Mouse (Mus musculus) left cerebral cortex, postnatal 25 days (tissue): Measurements from ENCODE around the gene Acnat1. TPM values are rescaled to one million over a fixed set of nuclear protein-coding genes. Genes with fewer than 3 reads are reported as not detected.
"Not testable (repeated sequence)": the region's sequence is repeated elsewhere in the genome, so short reads cannot be mapped to it uniquely, and the experiment has no call there.

ENCODE experiments used
- DNase-seq, 2 experiments: peaks; one replicate each; pipeline ENCODE4 v3.0.0; 2022; ENCODE audit warnings: low spot score in 2 of 2, mixed read lengths in 1 of 2
- intact Hi-C: fragments of 180-260 bp; cut with DNase I; formaldehyde crosslinking; loops from one replicate; pipeline ENCODE4 v1.15.1; 2025
- total RNA-seq, 2 experiments: library from RNA; stranded (reverse); gene quantifications; 2 replicates each; pipeline ENCODE4 v1.2.3; 2021

Gene Acnat1
- under 1 TPM in 1 of 2 experiments, not detected in 1; 0.37 TPM for total RNA-seq

DNA sequence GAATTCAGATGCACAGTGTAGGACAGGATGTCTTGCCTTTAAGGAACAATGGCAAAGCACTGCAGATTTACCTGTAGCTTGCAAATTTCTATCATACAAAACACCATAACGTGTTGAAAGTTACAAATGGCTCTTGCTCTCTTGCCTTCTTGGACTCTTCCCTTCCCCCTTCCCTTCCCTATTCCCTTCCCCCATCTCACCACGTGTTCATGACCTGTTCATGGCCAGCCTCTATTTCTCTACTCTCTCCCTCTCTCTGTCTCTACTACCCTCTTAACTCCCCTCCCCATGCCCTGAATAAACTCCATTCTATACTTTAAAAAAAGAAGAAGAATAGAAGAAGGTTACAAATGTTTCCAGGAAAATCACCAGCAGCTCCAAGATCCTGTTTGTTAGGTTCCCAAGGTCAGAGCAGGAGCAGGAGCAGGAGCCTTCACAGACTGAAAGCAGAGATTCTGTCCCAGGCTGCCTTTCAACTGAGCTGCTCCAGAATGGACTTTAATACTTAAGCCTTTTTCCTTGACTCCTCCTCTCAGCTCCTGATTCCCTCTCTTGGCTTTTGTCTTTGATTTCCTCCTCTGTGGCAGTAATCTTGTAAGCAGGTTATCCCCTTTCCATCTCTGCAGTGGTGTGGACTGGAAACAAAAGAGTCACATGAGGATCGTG lies at the start of gene Acnat1:
Gene Acnat1 (minus strand): TSS at position 478 of the 666 bp plus-strand sequence.
- DNase-seq = no peak
- intact Hi-C loops = no loop called here

DNA sequence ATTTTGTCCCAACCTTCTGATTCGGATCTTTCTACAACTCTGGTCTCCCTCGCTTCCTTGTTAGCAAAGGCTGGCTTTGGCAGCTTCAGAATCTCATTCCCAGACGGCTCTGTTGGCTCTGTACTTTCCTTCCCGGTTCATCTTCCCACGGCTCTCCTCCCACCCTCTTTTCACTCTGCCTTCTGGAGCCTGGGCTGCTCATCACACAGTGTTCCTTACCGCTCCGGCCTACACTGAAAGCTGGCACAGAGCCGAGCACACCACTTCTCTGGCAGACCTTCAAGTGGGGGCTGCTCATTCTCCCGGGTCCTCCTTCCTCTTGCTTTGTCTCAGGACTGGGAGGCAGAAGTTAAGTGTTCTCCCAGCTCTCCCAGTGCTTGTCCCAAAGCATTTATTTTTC lies 48.9 kb upstream of the Acnat1 start:
- peak; percentile 83 to 96 for DNase-seq
- intact Hi-C loops = loop anchor here (1.0 to 5.0 kb wide), 4 partner anchors 34 to 465 kb away; partner anchors contain the start of genes Plppr1, Rnf20 and Tmem246

DNA sequence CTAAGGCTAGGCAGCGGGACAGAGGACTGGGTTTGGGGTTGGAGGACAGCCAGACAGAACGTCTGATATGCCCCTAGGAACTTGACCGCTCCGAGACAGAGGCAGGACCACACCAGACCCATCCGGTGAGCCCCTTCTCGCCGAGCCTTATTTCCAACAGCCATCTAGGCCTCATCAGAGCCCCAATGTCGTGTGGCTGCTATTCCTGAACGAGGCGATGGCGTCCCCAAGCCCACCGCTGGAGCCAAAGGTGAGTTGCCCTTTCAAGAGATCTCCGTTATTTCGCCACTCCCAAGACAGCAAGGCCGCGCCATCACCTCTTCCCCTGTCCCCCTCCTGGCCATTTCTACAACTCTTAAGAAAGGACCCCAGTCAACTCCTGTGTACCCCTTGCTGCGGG lies 47.6 kb upstream of the Acnat1 start:
- intact Hi-C loops = loop anchor here (5.0 kb wide), 2 partner anchors 111 to 464 kb away; partner anchors contain the start of genes Plppr1 and Rnf20
- no peak for DNase-seq

DNA sequence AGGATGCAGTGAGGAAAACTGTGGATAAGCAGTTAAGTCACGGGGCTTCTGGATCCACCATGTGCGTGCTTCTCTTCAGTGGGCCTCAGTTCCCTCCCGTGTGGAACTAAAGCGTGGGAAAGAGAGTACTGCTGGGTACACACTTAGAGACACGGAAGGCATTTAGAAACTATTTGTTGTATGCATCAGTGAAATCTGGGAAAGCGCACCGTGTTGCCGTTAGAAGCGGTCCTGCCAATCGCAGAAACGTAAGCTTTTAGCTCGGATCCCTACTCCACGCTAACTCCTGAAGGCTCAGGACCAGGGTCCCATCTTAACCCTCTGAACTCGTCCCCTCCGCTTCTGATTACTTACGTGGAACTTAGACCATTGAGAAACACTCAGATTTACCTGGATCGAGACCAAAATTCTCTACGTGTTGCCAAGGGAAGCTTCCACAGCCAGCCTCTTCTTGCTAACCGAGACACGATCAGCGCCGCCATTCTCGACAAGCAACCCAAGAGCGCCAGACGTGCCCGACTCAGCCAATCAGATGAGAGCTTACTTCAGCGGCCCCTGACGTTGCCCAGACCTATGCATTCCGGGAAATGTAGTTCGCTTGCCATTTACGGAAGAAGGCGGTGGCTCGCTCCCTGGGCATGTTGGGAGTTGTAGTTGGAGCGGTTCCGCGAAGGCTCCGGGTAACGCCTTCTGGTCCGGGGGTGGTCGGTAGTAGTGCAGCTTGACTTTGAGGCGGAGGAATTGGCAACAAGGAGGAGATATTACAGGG lies 47.0 kb upstream of the Acnat1 start, which contains the start of the genes Mrpl50 and Zfp189:
Gene Mrpl50 (minus strand): TSS at position 522 of the 769 bp plus-strand sequence.
Gene Zfp189 (plus strand): TSS at position 605 of the 769 bp plus-strand sequence.
- intact Hi-C loops = loop anchor here (5.0 kb wide), 2 partner anchors 112 to 463 kb away; partner anchors contain the start of genes Plppr1 and Rnf20
- peak; percentile 97 to 99 for DNase-seq

DNA sequence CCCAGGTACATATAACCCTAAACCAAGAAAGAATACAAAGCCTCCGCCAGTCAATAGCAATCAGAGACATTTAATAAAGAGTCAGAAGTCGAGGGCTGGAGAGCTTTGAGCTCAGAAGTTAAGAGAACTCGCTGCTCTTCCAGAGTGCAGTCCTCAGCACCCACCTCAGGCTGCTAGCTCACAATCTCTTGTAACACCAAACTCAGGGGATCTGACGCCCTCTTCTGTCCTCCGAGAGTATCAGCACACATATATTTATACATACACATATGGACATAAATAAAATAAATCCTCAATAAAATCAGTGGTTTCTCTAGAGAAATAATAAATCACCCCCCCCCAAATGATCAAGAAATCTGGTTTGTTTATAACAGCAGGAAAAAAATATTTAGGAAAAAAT lies 45.8 kb upstream of the Acnat1 start:
- intact Hi-C loops = no loop called here
- DNase-seq = no peak

DNA sequence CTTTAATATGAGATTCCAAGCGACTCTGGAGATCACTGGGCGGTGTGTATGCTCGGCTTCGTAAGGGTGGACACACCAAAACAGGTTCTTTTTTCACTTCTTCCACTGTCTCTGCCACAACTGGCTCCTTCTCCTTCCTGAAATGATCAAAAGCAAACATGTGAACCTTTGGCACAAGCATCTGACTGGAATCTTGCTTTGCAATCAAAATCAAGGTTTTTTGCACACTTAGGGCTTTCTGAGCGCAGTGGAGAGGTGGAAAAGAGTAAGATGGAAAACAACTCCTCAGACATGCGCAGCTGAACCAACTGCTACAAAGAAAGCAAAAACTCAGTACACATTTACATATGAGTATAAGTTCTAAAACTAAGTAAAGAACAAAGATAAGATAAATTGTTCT lies 40.7 kb upstream of the Acnat1 start:
- intact Hi-C loops = no loop called here
- DNase-seq = no peak

DNA sequence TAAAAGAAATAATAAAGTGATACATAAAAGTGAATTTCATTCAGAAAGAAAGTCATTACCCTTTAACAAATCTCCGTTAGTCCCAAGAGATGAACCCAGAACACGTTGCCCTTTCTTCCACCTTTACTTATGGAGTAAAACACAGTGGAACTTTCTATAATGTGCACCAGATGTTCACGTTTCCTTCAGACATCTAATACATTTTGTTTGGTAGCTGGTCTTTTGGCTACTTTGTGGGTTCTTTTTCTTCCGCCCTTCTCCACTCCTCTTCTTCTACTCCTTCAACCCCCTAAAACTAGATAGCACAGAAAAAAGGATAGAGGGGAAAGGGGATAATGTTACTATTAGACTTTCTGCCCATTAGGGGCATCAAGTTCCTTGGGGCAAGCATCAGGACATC lies 38.9 kb upstream of the Acnat1 start:
- intact Hi-C loops = no loop called here
- DNase-seq = no peak

DNA sequence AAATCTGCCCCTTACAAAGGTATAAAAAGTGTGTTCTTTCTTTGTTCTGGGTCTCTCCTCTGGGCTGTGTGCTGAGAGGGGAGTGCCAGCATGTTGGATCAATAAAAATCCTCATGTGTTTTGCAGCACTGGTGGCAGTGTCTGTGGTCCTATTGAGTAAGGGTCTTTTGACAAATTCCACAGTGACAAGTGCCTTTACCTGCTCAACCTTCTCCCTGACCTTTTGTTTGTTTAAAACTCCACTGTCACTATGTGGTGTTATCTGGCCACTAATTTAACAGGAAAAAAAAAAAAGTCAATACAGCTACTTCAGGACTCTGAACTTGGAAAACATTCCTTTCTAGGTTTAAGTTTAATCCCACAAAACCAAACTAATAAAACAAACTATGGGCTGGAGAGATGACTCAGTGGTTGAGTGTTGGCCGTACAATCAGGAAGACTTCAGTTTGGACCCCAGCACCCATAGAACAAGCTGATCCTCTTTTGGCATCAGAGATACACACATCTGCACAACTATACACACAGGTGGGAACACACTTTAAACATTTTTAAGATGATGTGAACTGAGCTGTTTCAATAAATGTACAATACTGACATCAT lies 36.6 kb upstream of the Acnat1 start:
- intact Hi-C loops, DNase-seq: not testable (repeated sequence)

DNA sequence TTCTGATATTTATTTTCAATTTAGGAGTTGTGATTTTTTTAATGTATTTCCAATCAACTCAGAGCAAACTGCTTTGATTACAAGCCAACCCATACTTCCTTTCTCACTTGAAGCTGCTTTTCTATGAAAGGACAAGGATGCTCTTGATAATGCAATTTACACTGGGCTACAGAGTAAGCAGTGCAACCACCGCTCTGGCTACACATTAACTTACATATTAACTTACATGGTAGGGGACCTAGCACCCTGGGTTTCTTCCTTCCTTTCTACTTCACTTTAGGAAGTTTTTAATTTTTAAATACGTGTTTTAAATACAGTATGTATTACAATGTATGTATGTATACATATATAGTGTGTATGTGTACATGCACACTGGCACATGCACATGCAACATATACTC lies 35.5 kb upstream of the Acnat1 start:
- intact Hi-C loops = no loop called here
- DNase-seq = no peak

DNA sequence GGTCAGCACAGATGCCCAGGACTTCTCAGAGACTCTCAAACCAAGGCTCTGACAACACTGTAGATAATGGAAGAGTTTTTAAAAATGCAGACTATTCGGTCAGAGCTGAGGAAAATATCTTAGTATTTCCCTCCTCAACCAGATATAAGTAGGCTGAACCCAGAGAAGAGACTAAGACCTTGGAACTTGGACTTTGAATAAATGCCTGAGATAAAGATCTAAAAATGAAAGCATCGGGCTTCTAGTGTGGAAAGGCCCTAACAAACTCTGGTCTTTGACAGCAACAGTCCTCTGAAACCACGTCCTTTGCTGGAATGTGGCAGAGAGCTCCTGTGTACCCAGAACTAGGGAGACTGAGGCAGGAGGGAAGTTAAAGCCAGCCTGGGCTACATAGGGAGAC lies 32.7 kb upstream of the Acnat1 start, which contains the start of gene Baat:
Gene Baat (minus strand): TSS at position 172 of the 400 bp plus-strand sequence.
- DNase-seq = no peak
- intact Hi-C loops = no loop called here

DNA sequence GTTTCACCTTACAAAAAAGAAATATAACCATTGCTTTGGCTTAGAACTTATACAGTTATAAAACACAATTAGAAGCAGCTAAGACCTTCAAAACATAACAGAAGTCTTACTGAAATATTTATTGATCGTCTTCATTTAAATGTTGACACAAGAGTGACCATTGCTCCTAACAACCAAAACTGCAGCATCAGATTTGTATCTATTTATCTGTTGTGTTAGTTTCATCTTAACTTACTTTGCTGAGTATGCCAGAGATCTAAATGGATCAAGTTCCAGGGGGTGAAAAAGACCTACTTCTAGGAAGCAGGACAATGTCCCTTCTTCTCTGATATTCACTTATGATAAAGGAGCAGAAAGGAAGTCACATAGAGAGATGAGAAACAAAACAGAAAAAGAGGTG lies 29.9 kb upstream of the Acnat1 start:
- intact Hi-C loops = no loop called here
- DNase-seq = no peak

DNA sequence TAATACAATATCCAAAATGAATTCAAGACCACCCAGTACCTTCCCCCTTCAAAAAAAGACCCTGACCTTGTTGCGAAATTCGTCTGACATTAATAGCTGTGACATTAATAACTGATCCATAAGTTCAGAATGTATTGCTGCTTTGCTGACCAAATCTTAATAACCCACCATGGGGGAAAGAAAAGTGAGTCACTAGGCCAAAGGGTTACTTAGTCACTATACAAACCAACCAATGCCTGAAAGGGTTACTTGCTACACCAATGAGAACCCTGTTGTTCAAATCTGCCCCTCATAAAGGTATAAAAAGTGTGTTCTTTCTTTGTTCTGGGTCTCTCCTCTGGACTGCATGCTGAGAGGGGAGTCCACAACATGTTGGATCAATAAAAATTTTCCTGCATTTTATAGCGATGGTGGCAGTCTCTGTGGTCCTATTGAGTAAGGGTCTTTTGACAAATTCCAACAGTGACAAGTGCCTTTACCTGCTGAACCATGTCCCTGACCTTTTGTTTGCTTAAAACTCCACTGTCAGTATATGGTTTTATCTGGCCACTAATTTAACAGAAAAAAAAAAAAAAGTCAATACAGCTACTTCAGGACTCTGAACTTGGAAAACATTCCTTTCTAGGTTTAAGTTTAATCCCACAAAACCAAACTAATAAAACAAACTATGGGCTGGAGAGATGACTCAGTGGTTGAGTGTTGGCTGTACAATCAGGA lies 12.4 kb upstream of the Acnat1 start:
- DNase-seq, intact Hi-C loops: not testable (repeated sequence)

DNA sequence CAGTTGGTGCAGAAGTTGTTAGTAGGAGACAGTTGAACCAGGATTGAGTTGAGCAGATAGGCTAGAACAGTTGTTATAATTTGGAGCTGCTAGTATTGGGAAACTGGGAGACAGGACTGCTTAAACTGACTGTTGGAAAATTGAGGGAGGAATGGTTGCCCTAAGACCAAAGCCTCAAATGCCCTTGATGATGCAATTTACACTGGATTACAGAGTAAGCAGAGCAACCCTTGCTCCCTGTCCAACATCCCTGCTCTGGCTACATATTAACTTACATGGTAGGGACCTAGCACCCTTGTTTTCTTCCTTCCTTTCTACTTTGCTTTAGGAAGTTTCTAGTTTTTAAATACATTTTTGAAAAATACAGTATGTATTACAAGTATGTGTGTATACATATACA lies 11.7 kb upstream of the Acnat1 start:
- intact Hi-C loops = no loop called here
- DNase-seq = no peak

DNA sequence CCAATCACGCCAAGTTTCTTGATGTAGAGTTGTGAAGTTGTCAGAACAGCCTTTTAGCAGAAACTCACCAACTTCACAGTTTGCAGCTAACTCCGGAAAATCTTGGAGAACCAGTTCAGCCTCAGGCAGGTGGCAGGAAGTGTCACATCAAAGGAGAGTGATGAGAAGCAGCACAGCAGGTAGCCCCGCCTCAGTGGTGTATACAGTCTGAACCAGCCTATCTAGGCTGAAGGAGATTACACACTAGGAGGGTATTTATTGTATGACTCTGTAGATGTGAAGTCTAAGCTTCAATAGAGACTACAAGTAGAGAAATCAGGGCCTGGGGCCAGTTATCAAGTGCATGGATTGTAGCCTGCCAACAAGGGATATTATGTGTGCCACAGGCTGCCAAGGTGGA lies 7.2 kb upstream of the Acnat1 start:
- no peak for DNase-seq
- intact Hi-C loops = no loop called here

DNA sequence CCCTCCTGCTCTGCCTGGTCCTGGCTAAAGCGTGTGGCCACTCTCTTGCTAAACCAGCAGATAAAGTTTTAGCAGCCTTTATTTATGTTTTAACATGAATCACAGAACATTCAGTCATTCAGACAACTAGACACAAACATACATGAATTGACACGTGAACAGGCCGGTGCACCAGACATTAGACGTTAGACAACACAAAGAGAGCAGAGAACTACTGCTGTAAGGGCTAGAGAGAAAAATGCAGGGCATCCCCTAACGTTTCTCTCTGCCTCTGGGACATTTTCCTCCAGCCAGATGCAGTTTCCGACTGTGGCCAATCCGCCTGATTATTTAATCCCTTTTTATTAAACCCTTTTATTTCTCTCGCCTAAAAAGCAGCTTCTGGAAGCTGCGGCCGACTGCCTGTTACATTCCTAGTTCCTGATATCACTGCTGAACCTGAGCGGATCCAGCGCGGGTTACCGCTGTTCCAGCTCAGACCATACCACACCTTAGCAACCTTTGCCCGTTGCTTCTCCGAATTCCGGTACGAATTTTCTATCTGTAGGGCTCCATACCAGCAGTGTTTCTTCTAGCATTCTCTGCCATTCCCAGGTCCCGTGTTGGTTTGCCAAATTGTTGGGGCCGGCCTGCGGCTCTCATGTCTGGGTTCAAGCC lies 6.5 kb upstream of the Acnat1 start:
- intact Hi-C loops = no loop called here
- no peak for DNase-seq

DNA sequence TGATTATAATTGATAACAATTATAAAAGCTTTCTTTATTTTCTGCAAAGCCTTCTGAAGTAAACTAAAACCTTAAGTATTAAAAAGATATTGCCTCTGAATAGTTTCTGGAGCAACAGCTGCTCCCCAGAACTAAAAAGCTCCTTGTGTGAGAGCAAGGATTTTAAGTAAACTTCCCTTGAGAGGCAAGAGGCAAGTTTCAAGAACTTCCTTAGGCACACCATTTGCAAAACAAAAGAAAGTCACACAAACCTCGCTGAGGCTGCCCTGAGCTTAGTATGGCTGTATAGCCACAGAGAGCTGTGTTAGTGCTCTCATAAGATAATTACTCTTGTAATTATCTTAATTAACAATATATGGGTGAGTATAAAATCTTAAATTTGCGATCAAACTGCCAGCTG lies 5.3 kb upstream of the Acnat1 start:
- intact Hi-C loops, DNase-seq: not testable (repeated sequence)

DNA sequence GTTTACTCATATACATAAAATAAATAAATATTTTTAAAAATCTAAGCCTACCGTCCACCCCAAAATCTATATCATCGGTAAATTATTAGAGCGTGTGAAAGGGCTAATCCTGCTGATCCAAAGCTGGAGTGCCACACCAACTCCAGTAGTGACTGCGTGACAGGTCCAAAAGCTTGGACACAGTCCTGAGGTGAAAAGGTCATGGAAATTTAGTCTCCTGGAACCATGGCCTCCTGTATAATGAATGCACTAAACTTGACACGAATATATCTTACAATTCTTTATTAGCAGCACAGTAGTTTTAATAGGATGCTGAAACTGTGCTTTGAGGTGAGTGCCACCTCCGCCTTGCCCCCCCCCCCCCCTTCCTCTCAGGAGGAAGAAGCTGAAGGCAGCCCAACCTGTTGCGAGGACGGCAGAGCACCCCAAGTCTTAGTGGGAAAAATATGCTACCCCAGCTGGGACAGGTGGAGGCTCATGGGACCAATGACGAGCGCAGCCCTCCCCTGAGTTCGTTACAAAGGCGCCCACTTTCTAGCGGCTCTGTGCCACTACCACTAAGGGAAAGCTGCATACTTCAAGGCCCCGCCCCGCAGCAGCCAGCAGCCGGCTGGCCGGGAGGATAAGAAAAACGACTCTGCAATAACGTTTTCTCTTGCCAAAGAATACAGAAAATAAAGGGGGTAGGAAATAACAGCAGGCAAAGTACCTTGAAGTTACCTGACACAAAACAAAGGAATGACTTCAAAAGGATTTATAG lies 4.6 kb upstream of the Acnat1 start:
- DNase-seq = no peak
- intact Hi-C loops = no loop called here

DNA sequence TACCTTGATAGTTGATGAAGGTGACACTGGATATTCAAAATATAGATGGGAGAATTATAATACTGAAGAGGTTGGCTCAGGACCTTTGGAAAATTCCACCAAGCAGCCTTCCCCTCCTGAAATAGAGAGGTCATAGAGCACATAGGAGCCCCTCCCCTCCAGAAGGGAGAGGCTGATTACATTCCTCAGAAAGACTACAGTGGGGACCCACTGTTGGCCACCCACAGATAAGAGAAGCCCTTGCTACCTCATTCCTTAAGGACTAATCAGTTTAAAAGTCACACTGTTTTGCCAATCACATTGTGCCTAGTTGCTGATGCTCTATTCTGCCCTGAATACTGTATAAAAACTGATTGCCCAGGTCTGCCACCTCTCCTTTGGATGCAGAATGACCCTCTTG lies 871 bp upstream of the Acnat1 start:
- no peak for DNase-seq
- intact Hi-C loops = no loop called here
